Mouse (Mus musculus): ENCODE measurements around the gene Vipas39. TPM values are rescaled to one million over a fixed set of nuclear protein-coding genes. Genes with fewer than 3 reads are reported as not detected.
"Not testable (repeated sequence)": the region's sequence is repeated elsewhere in the genome, so short reads cannot be mapped to it uniquely, and the experiment has no call there.

Vipas39 gene
- polyA plus RNA-seq, 1 experiment = 37.6 TPM

DNA sequence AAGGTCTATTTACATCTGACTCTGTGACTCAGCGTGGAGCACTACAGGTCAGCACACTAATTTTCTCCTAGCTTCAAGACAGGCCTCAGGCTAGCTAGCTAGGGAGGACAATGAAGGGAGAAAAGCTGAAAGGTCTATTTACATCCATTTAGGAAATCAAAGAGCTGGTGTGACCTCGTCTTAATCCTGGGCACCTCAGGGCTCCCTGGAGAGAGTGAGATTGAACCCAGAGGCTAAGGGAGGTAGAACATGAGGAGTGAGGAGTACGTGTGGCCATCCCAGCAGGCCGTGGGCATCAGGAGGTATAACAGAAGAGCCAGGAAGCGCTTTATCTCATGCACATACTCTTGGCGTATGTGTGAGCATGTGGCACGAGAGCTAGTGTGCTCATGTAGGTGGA is 17.6 kb upstream of the Vipas39 start:
- no peak overlapping the region for H3K4me3 ChIP-seq (ENCODE audit: control insufficient read depth, insufficient read depth, low read length)
- no peak overlapping the region for H3K27ac ChIP-seq (ENCODE audit: control insufficient read depth, insufficient read depth, low read length)
- no peaks in the 10 kb centered on the region for H3K36me3 ChIP-seq (ENCODE audit: control insufficient read depth, insufficient read depth, low read length)
- H3K4me1 ChIP-seq (replicated peaks; ENCODE audit: control insufficient read depth, insufficient read depth, low read length) = no peaks in the 10 kb centered on the region
- H3K27me3 ChIP-seq (ENCODE audit: control insufficient read depth, insufficient read depth, low read length) = no peaks in the 10 kb centered on the region
- no peak for DNase-seq
- WGBS = 92% methylated on average over 7 of the region's 7 CpGs
- TF ChIP-seq CTCF (IDR thresholded peaks at IDR 0.05; ENCODE audit: borderline replicate concordance, control insufficient read depth, extremely low read depth, insufficient read depth, low read length, poor library complexity) (no peak), POLR2A (IDR thresholded peaks at IDR 0.05; ENCODE audit: control insufficient read depth, extremely low read depth, insufficient read depth, low read length, poor library complexity) (no peak)

DNA sequence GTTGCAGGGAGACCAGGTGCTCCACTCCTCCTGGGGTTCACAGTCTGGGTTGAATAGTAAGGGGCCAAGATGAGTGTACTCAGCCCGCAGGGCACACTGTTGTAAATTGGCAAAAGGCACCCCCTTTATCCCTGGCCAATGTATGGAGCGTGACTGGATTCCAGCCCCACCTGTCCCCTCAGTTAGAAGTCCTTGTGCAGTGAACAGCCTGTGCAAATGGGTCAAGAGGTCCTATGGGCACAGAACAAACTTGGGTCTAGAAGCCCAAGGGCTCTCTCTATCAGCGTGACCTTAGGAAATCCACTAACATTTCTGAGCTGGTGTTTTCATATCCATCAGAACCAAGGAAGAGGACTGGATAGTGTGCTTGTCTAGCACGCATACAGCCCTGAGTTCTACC is 16.7 kb upstream of the Vipas39 start:
- H3K27me3 ChIP-seq (ENCODE audit: control insufficient read depth, insufficient read depth, low read length) = no peaks in the 10 kb centered on the region
- H3K4me3 ChIP-seq (ENCODE audit: control insufficient read depth, insufficient read depth, low read length) = no peak overlapping the region
- TF ChIP-seq CTCF (IDR thresholded peaks at IDR 0.05; ENCODE audit: borderline replicate concordance, control insufficient read depth, extremely low read depth, insufficient read depth, low read length, poor library complexity) = no peak
- no peak for TF ChIP-seq POLR2A (IDR thresholded peaks at IDR 0.05; ENCODE audit: control insufficient read depth, extremely low read depth, insufficient read depth, low read length, poor library complexity)
- no peak overlapping the region for H3K27ac ChIP-seq (ENCODE audit: control insufficient read depth, insufficient read depth, low read length)
- H3K4me1 ChIP-seq (replicated peaks; ENCODE audit: control insufficient read depth, insufficient read depth, low read length) = no peaks in the 10 kb centered on the region
- H3K36me3 ChIP-seq (ENCODE audit: control insufficient read depth, insufficient read depth, low read length) = no peaks in the 10 kb centered on the region
- no peak for DNase-seq
- WGBS = 100% methylated on average over 4 of the region's 4 CpGs

DNA sequence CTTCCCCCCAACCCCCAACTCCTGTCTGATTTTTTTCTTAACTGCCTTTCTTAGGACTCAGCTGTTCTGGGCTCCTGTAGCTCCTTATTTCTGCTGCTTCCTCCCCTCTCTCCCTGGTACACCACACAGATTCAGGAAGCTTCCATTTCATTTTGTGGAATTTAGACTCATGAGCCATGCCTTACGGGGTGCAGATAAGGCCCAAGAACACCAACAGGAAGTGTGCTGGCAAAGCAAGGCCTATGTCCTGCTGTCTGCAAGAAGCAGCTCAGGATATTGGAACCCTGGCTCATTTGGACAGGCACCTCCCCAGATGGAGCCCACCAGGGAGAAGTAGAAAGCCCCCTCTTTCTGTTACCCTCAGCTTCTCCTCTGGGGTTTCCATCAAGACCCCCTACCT is 15.7 kb upstream of the Vipas39 start:
- Histone ChIP-seq H3K36me3 (ENCODE audit: control insufficient read depth, insufficient read depth, low read length) (no peaks in the 10 kb centered on the region), H3K27ac (ENCODE audit: control insufficient read depth, insufficient read depth, low read length) (no peak overlapping the region), H3K4me3 (ENCODE audit: control insufficient read depth, insufficient read depth, low read length) (no peak overlapping the region), H3K4me1 (replicated peaks; ENCODE audit: control insufficient read depth, insufficient read depth, low read length) (no peaks in the 10 kb centered on the region), H3K27me3 (ENCODE audit: control insufficient read depth, insufficient read depth, low read length) (no peaks in the 10 kb centered on the region)
- TF ChIP-seq CTCF (IDR thresholded peaks at IDR 0.05; ENCODE audit: borderline replicate concordance, control insufficient read depth, extremely low read depth, insufficient read depth, low read length, poor library complexity) (no peak), POLR2A (IDR thresholded peaks at IDR 0.05; ENCODE audit: control insufficient read depth, extremely low read depth, insufficient read depth, low read length, poor library complexity) (no peak)
- DNase-seq = no peak
- 91% methylated on average over 1 of the region's 1 CpGs for WGBS

DNA sequence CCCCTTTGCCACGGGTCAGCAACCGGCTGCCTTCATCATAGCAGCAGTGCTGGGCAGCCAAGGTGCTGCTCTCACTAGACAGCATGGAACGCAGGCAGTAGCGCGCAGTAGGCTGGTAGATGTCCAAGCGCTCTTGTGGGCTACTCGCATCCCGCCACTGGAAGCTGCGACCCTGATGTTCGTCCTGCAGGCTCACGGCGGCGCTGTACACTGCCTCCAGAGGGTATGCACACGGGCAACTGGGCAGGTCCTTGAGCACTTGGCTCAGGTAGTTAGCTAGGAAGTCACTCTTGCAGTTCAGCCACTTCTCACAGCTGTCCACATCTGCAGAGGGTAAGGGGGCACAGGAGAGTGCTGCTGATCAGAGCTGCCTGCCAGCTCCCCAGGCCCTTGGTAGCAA is 13.8 kb upstream of the Vipas39 start:
- no peak for DNase-seq
- TF ChIP-seq CTCF (IDR thresholded peaks at IDR 0.05; ENCODE audit: borderline replicate concordance, control insufficient read depth, extremely low read depth, insufficient read depth, low read length, poor library complexity) (no peak), POLR2A (IDR thresholded peaks at IDR 0.05; ENCODE audit: control insufficient read depth, extremely low read depth, insufficient read depth, low read length, poor library complexity) (no peak)
- WGBS = 90% methylated on average over 14 of the region's 14 CpGs
- H3K4me1 ChIP-seq (replicated peaks; ENCODE audit: control insufficient read depth, insufficient read depth, low read length) = no peaks in the 10 kb centered on the region
- no peaks in the 10 kb centered on the region for H3K27me3 ChIP-seq (ENCODE audit: control insufficient read depth, insufficient read depth, low read length)
- no peak overlapping the region for H3K4me3 ChIP-seq (ENCODE audit: control insufficient read depth, insufficient read depth, low read length)
- no peak overlapping the region for H3K27ac ChIP-seq (ENCODE audit: control insufficient read depth, insufficient read depth, low read length)
- peaks cover 6% of the 10 kb centered on the region for H3K36me3 ChIP-seq (ENCODE audit: control insufficient read depth, insufficient read depth, low read length)

DNA sequence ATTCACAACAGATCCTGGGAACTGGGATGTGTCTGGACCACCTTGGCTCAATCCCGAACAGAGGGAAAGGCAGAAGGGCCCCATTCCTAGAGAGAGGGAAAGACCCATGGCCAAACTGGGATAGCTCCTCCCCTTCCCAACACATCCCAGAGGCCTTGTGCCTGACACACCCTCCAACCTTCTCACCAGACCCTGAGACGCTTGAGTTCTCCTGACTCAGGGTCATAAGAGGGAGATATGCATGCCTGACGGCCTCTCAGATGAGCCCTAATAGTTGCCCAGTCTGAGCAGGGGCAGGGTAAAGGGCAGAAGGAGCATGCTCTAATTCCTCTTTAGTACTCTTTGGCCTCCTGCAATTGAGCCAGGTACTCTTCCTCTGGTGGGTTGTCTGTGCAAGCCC is 13.3 kb upstream of the Vipas39 start:
- Histone ChIP-seq H3K4me3 (ENCODE audit: control insufficient read depth, insufficient read depth, low read length) (no peak overlapping the region), H3K27me3 (ENCODE audit: control insufficient read depth, insufficient read depth, low read length) (no peaks in the 10 kb centered on the region), H3K27ac (ENCODE audit: control insufficient read depth, insufficient read depth, low read length) (no peak overlapping the region), H3K4me1 (replicated peaks; ENCODE audit: control insufficient read depth, insufficient read depth, low read length) (no peaks in the 10 kb centered on the region), H3K36me3 (ENCODE audit: control insufficient read depth, insufficient read depth, low read length) (peaks cover 12% of the 10 kb centered on the region)
- 88% methylated on average over 3 of the region's 3 CpGs for WGBS
- no peak for TF ChIP-seq CTCF (IDR thresholded peaks at IDR 0.05; ENCODE audit: borderline replicate concordance, control insufficient read depth, extremely low read depth, insufficient read depth, low read length, poor library complexity)
- no peak for TF ChIP-seq POLR2A (IDR thresholded peaks at IDR 0.05; ENCODE audit: control insufficient read depth, extremely low read depth, insufficient read depth, low read length, poor library complexity)
- DNase-seq = no peak

DNA sequence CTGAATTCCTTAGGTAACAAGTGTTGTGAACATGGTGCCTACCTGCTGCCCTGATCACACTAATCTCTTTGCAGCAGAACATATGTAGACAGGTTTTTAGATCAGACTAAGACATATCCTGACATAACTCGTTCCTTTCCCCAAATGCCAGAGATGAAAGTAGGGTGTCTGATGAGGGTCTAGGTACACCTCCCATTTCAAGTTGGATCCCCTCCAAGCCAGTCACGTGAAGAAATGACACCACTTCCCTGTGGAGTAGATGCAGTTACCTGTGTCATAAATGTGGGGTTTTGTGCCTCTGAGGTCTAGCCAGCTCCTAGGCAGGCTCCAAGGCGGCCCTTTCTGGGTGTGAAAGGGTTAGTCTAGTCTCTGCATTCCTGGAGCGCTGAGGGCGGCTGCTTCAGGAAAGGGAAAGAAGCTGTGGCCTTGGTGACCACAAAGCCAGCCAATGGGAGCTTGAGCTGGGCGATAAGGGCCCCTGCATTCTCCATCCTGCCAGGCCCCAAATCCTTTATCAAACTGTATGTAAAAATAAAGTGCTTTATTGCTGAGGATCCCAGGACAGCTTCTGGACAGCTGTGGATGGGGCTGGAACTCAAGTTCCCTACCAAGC is 12.2 kb upstream of the Vipas39 start:
- no peak for DNase-seq
- no peaks in the 10 kb centered on the region for H3K27me3 ChIP-seq (ENCODE audit: control insufficient read depth, insufficient read depth, low read length)
- H3K4me1 ChIP-seq (replicated peaks; ENCODE audit: control insufficient read depth, insufficient read depth, low read length) = no peaks in the 10 kb centered on the region
- H3K4me3 ChIP-seq (ENCODE audit: control insufficient read depth, insufficient read depth, low read length) = no peak overlapping the region
- TF ChIP-seq CTCF (IDR thresholded peaks at IDR 0.05; ENCODE audit: borderline replicate concordance, control insufficient read depth, extremely low read depth, insufficient read depth, low read length, poor library complexity) (no peak), POLR2A (IDR thresholded peaks at IDR 0.05; ENCODE audit: control insufficient read depth, extremely low read depth, insufficient read depth, low read length, poor library complexity) (no peak)
- H3K36me3 ChIP-seq (ENCODE audit: control insufficient read depth, insufficient read depth, low read length) = peaks cover 20% of the 10 kb centered on the region
- no peak overlapping the region for H3K27ac ChIP-seq (ENCODE audit: control insufficient read depth, insufficient read depth, low read length)
- WGBS = 33% methylated on average over 6 of the region's 6 CpGs

DNA sequence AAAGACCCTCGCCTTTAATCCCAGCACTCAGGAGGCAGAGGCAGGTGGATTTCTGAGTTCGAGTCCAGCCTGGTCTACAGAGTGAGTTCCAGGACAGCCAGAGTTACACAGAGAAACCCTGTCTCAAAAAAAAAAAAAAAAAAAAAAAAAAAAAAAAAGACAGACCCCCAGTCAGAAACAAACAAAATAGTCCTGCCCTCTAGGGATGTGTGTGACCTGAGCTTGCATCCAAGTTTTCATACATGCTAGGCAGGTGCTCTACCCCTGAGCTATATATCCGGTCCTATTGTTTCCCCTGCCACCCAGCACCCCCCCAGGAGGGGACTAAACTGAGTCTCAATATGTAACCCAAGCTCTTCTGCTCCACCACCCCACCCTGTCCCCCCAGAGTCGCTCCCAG is 11.2 kb upstream of the Vipas39 start:
- H3K4me1 ChIP-seq (replicated peaks; ENCODE audit: control insufficient read depth, insufficient read depth, low read length) = not testable (repeated sequence)
- WGBS = 97% methylated on average over 4 of the region's 4 CpGs

More for the DNA sequence above, 11.2 kb upstream of the Vipas39 start:
- not testable (repeated sequence) for H3K27ac ChIP-seq (ENCODE audit: control insufficient read depth, insufficient read depth, low read length); H3K27me3 ChIP-seq (ENCODE audit: control insufficient read depth, insufficient read depth, low read length); DNase-seq; H3K4me3 ChIP-seq (ENCODE audit: control insufficient read depth, insufficient read depth, low read length)
- H3K36me3 ChIP-seq (ENCODE audit: control insufficient read depth, insufficient read depth, low read length) = peaks cover 29% of the 10 kb centered on the region

All from thymus, adult 2 months (tissue).